Mouse (Mus musculus): ENCODE results near the gene Cyld.

- TF ChIP-seq TAL1 (IDR thresholded peaks at IDR 0.05; ENCODE audit: low read length) (no peak), GATA1 (IDR thresholded peaks at IDR 0.05; ENCODE audit: low read length) (no peak)
Measured at GRCm38 (mm10) chr8:88774593-88775297, 77.9 kb downstream of the Cyld start.
